Mouse (Mus musculus) brain, embryonic 18.5 days (tissue): ENCODE results near the gene Zfp978.
"Not testable (repeated sequence)": the region's sequence is repeated elsewhere in the genome, so short reads cannot be mapped to it uniquely, and the experiment has no call there.

Experiments used
- DNase-seq: peaks from one replicate; pipeline ENCODE4 v3.0.0-alpha.2; 2012; ENCODE audit warnings: low read depth, low spot score

Zfp978 gene

DNA sequence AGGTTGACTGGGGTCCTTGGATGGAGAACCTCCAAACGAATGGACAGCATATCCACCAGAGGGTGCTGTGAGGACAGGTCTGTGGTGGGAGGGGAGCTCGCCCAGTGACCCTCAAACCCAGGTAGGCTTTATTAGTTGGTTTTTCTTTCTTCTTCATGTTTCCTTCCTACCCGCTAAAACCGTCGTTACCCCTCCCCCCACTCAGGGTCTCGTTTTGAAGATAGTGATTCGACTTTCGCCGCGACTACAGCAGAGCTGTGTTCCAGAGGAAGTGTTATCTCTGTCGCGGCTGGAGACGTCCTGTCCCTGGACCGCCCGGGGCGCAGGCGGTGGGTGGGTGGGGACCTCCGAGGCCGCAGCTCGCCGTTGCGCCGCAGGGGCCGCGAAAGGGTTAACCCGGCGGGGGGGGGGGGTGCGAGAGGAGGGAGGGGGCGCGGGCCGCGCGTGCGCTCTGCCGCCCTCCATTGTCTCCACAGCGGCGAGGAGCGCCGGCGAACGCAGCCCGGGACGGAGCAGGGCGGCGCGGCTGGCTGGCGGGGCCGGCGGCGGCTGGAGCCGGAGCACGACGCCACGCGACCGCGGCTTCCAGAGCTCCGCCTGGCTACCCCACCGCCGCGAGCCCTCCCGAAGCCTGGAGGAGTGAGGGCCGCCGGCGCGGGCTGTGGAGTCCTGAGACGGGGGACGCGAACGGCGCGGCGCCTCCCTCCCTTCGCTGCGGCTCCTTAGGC, 45.8 kb downstream of the Zfp978 start:
- no peak for DNase-seq

DNA sequence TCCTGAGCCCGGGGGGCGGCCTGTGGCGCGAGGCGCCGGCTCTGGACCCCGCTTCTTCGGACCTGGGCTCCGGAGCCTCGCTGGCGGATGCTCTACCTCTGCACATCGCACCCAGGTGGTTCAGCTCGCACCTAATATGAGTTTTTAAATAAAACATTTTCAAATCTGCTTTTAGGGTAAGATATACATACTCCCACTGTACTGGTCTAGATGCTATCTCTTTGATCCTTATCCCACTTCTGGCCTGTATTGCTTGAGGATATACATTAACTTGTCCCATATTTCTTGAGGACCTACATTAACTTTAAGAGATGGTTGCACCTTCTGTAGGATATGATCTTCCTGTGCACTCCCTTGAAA, 46.3 kb downstream of the Zfp978 start:
- DNase-seq, result no peak

DNA sequence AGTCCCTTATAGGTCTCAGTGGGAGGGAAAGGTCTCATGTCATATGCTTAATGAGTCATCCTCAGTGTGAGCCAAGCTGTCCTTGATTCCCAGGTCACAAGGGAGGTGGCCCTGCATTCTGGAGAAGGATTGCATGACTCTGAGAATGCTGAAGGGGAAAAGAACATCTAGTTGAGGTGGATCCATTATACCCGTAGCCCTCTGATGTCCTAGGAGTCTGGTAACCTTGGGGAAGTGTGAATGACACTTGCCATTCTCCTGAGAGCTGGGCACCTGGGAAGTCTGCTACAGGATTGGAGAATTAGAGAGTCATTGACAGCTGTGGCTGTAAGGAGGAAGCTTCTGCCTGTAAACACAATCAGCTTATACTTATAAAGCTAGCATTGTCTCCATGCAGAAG, 55.3 kb downstream of the Zfp978 start:
- not testable (repeated sequence) for DNase-seq

DNA sequence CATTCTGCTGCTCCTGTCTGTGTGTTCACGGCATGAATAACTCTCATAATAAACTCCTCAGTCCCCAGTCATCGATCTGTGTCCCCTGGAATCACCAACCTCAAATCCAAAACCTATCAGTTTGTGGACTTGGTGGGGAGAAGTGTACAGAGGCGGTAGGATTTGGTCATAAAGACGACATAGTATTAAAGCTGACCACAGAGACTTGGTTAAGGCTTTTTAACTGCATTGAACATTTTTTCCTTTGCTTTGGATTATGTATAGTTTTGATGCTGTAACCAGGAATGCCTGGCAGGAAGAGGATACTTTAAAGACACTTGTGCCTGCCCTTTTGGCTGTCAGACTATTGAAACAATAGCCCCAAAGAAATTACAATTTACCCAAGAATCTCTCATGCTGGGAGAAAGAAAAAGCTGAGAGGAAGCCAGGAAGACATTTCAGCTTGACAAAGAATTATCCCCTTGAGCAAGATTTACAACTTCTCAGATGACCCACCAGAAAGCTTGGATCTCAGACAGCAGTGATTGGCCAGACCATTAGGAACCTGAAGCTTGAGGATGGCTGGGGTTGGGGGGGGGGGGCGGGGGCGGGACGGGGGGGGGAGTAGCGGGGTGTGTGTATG, 56.2 kb downstream of the Zfp978 start:
- no peak for DNase-seq

- DNase-seq, result no peak
These were observed 56.8 kb downstream of the Zfp978 start for GRCm38 (mm10) chr4:147417921-147418320.

GRCm38 (mm10) chr4:147418333-147418732, 57.2 kb downstream of the Zfp978 start:
- not testable (repeated sequence) for DNase-seq

GRCm38 (mm10) chr4:147419190-147419589, 58.1 kb downstream of the Zfp978 start:
- DNase-seq, result not testable (repeated sequence)

GRCm38 (mm10) chr4:147419756-147420590, 58.9 kb downstream of the Zfp978 start:
- not testable (repeated sequence) for DNase-seq

DNA sequence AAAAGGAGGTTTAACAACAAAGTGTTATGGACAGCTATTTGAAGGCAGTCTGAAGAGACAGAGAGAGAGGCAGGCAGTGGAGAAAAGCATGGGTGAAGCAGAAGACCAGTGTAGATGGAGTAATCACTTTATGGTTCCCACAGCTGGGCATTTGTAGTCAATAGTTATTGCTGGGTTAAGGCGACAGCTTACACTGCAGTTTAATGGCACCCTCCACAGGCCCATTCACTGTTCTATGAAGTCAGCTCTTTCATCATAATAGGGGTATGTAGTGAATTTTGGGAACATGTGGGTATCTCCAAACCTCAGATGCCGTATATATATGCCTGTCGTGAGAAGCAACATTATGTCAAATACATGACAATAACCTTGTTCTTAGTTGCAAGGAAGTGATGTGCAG, 59.7 kb downstream of the Zfp978 start:
- no peak for DNase-seq

GRCm38 (mm10) chr4:147421316-147421715, 60.2 kb downstream of the Zfp978 start:
- DNase-seq, result not testable (repeated sequence)

DNA sequence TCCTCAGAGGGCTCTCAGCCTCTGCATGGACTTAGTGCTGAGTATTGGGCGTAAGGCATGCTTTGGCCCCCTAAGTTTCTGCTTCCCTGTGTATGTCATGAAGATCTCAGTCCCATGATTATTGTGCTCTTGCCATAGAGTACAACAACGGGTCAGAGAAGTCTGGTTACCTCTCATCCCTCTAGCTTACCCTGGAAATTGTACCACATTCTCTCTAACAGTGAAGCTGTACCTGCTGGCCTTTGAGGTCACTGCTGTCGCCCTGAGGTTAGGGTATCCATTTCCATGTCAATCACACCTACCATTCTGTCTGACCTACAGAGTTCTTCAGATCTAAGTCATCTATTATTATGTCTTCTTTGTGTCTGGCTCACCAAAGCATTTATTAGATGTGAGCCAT, 62.0 kb downstream of the Zfp978 start:
- no peak for DNase-seq

DNA sequence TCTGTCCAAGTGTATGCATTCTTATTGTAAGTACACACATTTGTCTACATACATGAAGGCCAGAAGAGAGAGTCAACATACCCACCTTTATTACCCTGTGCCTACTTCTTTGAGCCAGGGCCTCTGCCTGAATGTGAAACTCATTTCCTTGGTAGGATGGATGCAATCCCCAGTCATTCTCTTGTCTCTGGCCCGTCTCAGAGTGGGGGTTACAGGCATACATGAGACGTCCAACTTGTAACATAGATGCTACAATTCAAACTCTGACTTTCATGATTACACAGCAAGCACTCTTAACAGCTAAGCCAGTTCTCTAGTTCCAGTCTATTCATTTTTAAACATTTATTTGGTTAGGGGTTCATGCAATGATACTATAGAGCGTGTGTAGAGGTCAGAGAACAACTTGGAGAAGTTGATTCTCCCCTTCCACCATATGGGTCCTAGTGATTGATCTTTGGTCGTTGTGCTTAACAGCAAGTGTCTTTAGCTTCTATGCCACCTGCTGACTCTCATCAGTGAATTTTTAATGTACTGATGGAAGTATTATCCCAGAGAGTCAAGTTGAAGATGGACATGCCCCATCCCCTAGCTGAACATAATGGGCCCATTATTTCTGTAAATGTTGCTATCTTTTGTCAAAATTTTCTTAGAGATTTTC, 62.7 kb downstream of the Zfp978 start:
- DNase-seq, result no peak

- DNase-seq, result not testable (repeated sequence)
These were observed 63.3 kb downstream of the Zfp978 start for GRCm38 (mm10) chr4:147424404-147424803.

DNA sequence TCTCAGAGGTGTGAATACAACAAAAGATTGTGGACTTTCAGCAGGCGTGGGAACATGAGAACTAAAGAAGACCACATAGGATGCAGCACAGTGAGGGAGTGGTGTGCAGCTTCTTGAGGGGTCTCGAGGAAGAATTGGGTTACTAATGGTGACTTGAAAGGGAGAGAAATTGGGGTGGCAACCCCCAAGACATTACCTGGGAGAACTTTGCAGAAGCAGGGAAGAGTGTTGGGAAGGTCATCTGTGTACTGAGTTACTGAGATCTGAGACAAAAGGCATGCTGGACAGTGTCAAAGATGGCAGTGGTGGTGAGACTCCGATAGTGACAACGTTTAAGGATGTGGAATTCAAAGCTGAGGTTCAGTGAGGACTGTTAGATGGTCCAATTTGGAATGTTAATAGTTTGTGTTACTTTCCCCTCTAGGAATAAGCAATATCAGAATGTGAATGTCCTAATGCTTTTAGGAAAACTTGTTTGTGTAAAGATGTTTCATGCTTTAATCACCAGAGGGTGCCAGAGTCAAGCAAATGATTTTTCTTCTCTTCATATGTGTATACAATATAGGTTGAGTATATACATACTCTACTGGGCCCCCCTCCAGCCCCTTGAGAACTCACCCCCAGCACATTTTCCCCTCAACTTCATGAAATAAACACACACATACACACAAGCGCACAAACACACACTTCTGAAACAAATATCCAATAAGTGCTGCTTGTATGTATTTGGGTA, 64.7 kb downstream of the Zfp978 start:
- DNase-seq, result not testable (repeated sequence)

DNA sequence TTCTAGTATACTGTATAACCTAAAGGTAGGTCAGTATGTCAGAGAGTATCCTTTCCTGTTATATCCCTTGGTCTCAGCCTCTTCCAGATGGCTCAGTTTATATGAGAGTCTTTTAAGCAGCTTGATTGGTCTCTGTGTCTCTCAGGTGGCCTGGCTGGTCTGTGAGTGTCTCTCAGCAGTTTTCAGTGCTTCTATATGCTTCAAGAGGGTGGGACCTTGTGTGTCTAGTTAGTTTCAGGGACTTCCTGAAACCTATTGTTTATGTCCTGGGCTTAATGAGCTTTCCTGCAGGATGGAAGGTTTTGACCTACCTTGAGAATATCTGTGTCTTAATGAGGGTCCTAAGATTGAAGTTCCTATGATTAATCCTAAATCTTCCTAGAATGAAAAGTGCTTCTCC, 69.5 kb downstream of the Zfp978 start:
- no peak for DNase-seq

GRCm38 (mm10) chr4:147431696-147432442, 70.8 kb downstream of the Zfp978 start:
- DNase-seq, result not testable (repeated sequence)

GRCm38 (mm10) chr4:147432443-147432790, 71.3 kb downstream of the Zfp978 start:
- no peak for DNase-seq

DNA sequence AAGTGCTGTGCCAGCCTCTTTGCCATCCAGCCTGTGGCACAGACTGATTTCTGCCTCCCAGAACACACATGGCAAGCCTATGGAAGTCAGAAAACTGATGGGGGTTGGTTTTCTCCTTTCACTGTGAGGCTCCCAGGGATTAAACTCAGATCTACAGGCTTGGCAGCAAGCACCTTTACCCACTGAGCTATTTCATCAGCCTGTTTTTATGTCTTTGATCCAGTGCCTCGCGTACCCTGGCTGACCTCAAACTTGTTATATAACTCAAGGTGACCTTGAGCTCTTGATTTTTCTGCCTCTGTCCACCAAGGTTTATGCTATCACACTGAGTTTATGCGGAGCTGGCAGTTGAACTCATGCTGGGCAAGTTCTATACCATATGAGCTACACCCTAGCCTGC, 71.9 kb downstream of the Zfp978 start:
- DNase-seq, result no peak

- no peak for DNase-seq
These were observed 72.8 kb downstream of the Zfp978 start for GRCm38 (mm10) chr4:147433874-147434273.
